Mouse (Mus musculus) bone marrow, adult 2 months (tissue): ENCODE measurements around the gene Krt36.

Experiments
- CTCF ChIP-seq: fragments of 200-500 bp; IDR thresholded peaks from 2 replicates; pipeline ENCODE4 v1.5.1; 2011; ENCODE audit warnings: low read length, control low read depth; ENCODE audit not compliant: control insufficient read depth, insufficient read depth
- POLR2A ChIP-seq: fragments of 200-500 bp; IDR thresholded peaks from 2 replicates; pipeline ENCODE4 v1.6.1; 2011; ENCODE audit warnings: low read depth, mild to moderate bottlenecking, control low read depth, low read length, borderline replicate concordance; ENCODE audit not compliant: control insufficient read depth

DNA sequence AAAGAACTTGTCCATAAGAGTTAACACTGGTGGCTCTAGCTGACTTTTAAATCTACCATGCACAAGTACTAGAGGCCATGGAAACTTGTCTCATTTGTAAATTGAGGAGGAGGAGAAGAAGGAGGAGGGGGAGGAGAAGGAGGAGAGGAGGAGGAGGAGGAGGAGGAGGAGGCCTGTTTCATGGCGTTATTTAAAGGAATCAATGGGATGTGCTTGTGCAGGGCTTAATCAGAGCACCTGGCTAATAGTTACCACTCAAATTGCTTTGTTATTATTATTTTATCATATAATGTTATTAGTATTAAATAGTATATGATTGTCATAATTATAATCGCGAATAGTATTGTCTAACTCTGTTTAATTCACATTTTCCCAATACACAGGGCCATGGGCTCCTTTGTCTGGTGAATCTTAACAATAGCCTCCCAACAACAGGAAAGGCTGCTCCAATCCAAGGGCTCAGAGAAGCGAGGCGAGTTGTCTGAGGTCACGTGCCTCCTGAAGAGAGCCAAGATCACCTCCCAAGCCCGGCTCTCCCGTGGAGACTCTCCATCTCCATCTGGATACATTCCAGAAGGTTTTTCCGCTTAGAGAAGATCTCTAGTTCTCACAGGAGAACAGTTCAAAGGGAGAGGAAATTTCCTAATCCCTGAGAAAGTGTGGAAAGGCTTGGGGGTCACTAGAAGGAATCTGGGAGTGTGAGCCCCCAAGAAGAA, 43.3 kb upstream of the Krt36 start, which contains the start of gene Krt19:
- TF ChIP-seq CTCF, result no peak
- TF ChIP-seq POLR2A, result no peak
